In the genomic region with DNA sequence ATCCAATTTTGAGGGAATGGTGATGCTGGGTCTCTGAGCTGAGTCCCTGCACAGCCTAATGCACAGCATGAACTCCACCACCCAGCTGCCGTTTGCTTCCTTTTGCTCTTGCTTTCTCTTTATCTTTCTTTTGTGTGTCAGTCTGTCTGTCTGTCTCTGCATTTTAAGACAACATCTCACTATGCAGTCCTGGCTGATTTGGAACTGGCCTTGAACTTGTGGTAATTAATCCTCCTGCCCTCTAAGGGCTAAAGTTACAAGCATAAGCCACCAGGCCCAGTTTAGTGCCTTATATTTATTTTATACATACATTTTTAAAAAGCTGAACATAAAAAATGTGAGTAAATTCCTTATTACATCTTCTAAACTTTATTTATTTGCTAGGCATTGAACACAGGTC, we compare ENCODE assay signal across 1 mouse cellular context.
A peak's percentile ranks its signal among the peaks of the same experiment; 100 is the strongest.
TF ChIP-seq lines count a peak whose summit lies in the region.

No protein-coding gene starts in this region.

TF ChIP-seq in MEL, 35 proteins besides CTCF, POLR2A, EP300 and RAD21:
- no peak for TF ChIP-seq BHLHE40 (IDR thresholded peaks at IDR 0.05; ENCODE audit: borderline replicate concordance, low read depth, low read length)
- TF ChIP-seq TAL1 (IDR thresholded peaks at IDR 0.05; ENCODE audit: low read length), result 0 out of 2 replicates have a peak, but pooled peaks have one; percentile 6
- TF ChIP-seq GATA1 (IDR thresholded peaks at IDR 0.05; ENCODE audit: low read depth, low read length), result peak; percentile 44
